Mouse (Mus musculus) monocyte, adult 2 months (primary cell): ENCODE data around the gene Ggt5.
A peak's percentile ranks its signal among the peaks of the same experiment; 100 is the strongest.

Source experiments
- DNase-seq, 2 experiments: peaks; one replicate each; pipeline ENCODE4 v3.0.0; 2022; ENCODE audit warnings: low spot score in 2 of 2, low read depth in 1 of 2

Gene Ggt5

DNA sequence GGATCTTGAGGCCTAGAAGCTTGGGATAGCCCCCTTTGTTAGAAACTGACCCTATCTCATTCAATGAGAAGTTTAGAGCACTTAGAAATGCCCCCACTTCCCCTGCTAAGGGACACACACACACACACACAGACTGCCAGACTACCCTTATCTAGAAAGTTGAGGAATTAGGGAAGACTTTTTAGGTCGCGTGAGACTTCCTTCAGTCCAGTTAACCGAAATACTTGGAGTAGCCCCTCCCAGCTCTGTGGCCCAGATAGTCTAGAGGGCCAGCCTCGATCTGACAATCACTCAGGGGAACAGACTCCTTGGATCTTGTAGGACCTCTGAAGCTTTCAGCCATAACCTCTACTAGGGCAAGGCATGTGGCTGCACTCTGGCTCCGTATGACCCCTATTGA, 21.1 kb upstream of the Ggt5 start:
- DNase-seq: no peak

DNA sequence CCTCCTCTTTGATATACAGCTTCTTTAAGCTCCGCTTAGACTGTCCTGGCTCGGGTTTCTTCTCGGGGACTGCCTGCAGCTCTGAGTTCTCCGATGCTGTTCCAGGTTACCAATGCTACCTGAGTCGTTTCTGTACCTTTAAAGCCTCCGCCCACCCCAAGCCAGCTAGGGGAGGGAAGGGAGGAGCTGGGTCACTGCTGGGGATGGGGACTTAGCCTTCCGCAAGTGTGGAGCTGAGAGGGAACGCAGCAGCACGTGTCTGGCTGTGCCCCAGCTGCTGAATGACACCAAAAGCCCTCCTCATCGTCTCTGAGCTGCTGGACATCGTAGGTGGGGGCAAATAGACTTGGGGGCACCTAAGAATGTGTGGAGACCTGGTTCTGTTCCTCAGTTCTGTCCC, 20.7 kb upstream of the Ggt5 start:
- no peak for DNase-seq

DNA sequence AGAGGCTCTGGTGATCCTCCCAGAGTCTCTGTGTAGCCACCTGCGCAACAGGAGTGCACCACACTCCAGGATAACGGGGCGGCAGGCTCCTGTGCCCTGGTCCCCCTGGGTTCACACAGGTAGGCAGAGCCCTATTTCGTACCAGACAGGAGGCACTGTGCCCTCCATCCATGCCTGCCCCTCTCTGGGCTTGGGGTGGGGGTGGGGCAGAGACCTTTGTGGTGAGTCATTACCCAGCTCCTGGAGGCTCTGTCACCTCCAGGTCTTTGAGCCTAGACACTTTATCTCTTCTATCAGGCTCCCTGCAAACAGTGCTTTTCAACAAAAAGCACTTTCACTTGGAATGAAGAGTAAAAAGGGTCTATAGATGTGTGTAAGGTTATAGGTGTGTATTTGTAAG, 20.3 kb upstream of the Ggt5 start:
- DNase-seq: no peak

DNA sequence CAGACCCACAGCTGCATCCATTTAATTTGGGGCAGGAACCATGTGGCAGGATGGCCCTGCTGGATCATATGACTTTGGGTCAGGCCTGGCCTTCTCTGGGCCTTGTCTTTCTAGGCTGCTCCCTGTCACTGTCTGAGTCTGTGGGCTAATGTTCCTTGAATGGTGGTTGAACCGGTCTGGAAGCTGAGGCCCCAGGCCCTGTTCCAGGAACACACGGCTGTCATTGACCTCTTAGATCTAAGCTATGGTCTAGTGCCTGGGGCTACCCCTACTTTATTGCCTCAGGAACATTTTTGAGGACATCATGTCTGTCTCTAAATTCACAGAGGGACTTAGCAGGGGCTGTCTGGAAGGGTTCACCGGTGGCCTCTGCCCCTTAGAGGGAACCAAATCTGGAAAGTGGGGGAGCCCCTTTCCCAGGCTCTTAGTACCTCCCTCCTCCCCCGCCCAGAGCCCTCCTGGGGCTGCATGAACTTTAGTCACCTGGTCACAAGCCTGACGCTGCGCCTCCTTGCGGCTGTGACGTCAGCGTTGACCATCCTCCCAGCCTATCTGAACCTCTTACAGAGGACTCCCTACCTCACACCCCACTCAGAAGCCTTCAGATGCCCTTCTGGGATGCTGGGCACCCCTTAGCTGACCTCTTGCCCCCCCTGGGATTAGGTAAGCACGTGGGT, 18.0 kb upstream of the Ggt5 start:
- DNase-seq: no peak

DNA sequence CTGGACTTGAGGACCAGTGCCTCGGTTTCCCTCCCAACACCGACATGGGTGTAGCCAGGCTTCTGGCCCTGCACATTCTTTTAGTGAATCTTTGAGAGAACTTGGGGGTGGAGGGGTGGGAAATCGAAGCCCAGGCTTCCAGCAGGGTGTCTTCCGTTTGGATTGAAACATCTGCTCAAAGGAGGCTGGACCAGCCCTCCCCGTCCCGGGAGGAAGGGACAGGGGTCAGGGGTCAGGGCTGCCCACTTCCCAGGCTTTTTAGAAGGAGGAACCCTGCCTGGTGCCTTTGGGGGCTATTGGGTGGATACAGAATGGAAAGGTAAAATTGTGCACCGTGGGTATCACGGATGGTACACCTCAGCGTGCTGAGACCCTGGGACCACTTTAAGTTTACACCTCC, 17.2 kb upstream of the Ggt5 start:
- no peak for DNase-seq

DNA sequence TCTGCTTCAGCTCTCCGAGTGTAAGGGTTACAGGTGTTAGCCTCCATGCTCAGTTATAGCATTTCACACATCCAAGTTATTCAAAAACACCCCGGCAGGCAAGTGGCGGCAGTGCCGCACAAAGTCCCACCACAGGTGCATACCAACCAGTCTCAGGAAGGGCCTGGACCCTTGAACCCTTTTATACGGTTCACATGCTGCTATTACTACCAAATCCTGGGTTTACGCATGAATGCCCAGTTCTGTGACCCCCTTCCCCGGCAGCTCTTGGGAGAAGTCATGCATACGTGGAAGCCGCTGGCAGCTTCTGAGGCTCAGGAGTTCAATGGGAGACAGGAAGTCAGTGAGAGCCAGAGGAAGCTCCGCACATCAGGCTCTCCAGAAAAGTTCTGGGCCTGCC, 16.0 kb upstream of the Ggt5 start:
- DNase-seq: no peak

DNA sequence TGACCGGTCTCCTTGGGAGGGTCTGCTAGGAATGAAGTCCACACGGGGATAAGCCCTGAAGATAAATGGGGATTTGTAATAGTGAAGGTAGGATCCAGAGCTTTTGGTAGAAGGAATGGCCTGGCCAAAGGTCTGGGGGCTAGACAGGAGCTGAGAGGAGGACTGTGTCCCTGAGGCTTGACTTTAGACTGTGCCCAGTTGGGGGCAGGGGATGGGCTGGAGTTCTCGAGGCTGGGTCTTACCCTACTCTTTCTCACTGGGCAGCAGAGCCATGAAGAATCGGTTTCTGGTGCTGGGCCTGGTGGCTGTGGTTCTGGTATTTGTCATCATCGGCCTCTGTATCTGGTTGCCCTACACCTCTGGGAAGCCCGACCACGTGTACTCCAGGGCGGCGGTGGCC, 15.2 kb upstream of the Ggt5 start:
- DNase-seq: no peak

DNA sequence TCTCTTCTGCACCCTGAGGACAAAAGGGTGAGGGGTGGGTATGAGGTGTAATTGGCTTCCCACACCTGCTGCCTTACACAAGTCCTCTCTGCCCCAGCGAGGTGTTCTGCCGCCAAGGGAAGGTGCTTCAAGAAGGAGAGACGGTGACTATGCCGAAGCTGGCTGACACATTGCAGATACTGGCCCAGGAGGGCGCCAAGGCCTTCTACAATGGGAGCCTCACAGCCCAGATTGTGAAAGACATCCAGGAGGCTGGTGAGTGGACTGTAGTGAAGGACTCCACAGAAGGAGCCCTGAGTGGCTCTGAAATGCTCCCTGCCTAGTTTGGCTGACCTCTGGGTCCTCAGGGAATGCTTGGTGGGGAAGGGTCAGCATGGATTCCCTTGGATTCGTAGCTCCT, 10.0 kb upstream of the Ggt5 start:
- no peak for DNase-seq

DNA sequence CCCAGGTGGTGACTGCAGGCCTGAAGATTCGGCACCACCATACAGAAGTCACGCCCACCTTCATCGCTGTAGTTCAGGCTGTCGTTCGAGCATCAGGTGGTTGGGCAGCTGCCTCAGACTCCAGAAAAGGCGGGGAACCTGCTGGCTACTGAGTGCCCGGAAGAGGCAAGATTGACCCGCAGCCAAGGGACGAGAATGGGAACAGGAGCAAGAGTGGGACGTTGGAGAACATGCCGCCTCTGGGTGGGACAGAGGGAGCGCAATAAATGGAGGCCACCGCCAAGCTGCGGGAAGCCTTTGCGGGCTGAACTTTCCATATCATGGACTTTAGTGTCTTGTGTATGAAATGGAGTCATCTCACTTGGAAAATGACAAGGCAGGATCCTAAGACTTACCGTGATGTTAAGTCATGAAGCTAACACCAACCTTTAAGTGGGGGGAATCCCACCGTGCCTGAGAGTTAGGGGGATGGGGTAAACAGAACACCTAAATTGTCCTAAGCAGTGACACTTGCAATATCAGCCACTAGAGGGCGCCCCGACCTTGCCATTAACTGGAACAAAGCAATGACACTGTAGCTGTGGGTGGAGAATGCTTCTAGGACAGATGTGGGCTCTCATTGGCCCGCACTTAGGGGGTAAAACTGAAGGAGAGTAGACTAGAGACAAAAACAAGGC, 3.1 kb upstream of the Ggt5 start:
- peak; percentile 38 to 73 for DNase-seq

DNA sequence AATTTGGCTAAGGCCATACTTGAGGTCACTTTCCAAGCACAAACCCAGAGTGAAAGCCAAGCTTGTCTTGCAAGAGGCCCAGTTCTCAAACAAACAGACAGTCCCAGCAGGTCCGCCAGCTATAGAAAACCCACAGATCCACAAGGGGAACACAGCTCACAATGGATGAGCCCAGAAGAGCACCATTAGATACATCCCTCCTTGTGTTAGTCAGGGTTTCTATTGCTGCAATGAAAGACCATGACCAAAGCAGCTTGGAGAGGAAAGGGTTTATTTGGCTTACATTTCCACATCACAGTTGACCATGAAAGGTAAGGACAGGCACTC, 2.6 kb upstream of the Ggt5 start:
- DNase-seq: no peak

DNA sequence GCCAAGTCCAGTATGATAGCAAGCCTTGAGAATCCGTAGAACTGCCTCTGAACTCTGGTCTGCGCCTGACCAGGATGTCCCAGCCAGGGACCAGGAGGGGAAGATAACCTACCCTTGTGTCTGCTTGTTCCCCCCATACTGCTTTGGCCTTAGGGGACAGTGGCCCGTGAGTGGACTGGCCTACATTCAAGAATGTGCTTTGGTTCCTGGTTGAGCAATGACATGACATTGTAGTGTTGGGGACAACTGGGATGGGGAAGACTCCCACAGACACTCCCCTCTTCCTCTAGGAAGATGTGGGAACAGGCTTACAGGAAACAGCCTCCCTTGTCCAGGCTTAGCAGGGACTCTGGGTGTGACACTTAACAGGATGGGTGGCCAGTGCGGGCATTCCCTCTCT, 1.4 kb upstream of the Ggt5 start:
- DNase-seq: no peak

DNA sequence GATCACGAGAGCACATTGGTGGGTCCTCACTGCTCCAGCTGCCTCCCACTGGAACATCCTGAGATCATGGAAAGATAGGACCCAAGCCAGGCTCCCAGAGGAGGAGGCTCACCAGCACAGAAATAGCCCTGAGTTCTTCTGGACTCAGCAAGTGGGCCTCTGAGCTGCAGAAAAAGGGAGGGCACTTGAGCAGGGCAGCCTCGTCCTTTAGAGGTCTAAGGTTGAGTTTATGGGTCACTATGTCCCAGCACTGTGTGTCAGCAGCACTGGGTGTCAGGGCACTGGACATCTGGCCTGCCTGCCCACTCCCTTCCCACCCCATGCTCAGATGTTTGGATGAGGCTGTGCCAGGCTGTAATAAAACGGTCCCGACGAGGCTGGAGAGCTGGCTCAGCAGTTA, 804 bp upstream of the Ggt5 start:
- DNase-seq: no peak

DNA sequence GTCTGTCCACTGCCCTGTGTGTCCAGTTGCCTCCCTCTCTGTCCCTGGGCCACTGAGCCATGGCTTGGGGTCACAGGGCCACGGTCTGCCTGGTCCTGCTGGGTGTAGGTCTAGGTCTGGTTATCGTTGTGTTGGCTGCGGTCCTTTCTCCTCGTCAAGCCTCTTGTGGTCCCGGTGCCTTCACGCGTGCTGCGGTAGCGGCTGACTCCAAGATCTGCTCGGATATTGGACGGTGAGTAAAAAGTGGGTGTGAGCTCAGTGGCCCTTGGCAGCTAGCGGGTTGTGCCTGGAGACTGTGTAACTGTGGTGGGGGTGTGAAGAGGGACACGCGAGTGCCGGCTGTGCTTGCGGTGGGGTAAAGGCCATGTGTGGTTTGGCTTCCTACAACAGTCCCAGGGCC, 511 bp downstream of the Ggt5 start:
- no peak for DNase-seq

DNA sequence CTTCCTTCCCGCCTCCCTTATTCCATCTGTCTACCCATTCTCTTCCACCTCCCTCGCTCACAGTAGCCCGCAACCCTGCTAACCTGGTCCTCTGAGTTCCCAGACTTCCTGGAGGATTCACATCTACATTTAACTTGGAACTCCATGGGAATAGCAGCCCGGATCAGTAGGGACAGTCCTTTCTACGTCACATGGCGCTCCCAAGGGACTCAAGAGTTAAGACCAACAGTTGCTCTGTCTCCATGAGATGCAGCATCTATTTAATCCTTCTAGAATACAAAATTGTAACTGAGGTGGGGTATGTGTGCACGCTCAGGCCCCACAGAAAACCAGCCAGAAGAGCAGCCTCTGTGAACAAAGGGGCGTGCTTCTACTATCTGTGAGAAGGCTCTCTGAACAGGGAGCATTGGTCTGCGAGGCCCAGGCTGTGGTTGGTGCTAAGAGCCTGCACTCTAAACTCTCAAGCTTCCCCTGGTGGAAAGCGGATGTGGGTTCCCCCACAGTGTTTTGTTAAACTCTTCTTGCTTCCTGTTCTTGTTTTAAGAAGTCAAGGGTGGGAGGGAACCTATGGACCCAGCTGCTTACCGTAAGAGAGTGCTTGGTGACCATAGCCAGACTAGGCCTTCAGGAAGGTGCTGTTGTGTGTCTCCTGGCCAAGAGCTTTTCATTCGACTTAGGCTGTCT, 2.2 kb downstream of the Ggt5 start:
- DNase-seq: peak; percentile 68 to 73

DNA sequence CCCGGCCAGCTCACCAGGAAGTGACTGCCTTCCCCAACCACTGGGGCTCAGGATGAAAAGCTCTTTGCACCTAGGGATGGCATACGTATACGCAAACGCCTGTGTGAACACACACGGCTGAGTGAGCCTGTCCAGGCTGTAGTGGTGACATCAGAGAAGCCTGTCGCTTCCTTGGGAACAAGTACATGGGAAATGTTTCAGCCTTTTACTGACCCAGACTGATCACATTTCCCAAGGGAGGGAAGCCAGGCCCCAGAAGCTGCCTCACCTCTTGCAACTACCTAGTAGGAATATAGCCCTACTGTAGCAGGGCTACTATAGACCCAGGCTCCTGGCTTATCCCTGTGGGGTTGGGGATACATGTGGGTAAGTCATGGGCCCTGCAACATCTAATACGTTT, 3.4 kb downstream of the Ggt5 start:
- DNase-seq: no peak

DNA sequence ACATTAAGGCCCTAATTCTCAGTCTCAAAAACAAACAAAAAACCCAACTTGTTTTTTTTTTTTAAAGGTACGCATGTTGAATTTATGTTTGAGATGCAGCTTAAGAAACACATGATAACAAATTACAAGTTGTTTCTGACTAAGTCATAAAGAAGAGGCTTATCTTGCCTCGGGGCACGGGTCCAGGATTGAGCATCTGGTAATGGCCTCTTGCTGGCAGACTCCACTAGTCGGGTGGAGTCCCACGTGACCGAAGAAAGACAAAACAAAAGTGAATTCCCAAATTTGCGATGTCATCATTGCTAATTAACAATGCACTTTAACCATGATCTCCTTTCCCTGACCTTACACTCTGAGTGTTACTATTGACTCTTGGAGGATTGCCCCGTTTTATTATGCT, 6.8 kb downstream of the Ggt5 start:
- no peak for DNase-seq

DNA sequence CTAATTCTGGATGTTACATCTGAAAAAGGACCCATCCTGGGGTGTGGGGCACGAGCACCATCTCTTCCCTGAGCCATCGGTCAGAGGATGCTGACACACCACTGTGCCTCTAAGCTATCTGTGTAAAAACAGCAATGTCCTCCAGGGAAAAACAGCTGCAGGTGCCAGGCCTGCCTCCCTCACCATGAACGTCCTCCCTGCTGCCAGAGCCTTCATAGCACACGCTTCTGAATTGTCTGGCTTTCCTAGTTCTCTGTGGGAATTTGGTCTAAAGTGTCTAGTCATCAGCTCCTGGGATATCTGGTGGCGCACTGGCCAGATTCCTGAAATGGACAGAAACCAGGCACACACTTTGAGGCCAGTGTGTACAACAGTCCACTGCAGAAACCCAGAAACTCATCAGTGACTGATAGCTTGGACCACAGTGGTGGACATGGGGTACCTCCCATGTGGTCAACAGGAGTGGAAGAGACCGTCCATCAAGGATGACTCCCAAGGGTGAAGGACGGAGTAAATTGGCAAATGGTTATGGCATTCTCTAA, 11.1 kb downstream of the Ggt5 start:
- DNase-seq: no peak

DNA sequence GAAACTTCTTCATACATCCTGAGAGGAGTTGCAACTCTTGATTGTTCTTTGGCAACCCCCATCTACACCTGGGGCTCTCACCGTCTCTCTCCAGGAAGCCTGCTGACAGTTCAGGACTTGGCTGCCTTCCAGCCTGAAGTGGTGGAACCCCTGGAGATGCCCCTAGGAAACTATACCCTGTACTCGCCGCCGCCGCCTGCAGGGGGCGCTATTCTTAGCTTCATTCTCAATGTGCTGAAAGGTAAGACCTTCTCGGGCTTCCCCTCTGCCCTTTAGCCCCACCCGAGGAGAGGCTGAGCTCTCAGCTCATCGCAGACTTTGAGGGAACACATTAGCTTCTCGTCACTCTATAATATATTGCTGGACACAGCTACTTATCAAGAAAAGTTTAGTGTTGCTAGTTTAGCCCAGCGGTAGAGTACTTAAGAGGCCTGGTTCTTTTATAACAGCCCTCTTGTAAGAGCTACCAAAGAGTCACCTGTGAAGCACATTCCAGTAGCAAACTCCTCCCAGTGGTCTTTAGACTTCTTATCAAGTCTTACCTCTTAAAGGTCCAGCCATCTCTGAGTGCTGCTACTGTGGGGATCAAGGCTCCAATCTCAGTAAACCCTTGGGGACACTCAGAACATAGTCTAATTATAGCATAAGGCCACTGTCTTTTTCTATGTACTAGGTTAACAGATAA, 16.2 kb downstream of the Ggt5 start:
- DNase-seq: no peak

DNA sequence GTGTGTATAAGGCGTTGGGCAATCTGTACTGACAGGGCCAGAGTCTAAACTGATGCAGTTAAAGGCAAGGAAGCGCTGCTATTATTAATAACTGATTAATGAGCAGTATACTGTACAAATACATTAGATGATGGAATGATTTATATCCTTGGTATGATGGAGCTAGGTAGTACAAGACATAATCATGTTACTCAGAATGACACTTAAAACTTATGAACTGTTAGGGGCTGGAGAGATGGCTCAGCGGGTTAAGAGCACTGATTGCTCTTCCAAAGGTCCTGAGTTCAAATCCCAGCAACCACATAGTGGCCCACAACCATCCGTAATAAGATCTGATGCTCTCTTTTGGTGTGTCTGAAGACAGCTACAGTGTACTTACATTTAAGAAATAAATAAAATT, 18.1 kb downstream of the Ggt5 start:
- no peak for DNase-seq

DNA sequence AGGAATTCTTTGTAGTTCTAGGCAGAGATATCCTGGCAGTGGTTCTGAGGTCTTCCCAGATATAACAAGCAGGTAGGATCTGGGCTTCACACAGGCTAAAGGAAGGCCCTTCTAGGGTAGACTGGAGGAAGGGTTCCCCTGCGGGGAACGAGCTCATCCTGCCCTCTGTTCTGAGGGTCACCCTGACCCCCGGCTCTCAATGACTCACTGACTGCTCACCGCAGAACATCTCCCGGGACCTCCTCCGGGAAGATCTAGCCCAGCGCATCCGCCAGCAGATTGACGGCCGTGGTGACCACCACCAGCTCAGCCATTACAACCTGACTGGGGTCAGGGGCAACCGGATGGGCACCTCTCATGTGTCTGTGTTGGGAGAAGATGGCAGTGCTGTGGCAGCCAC, 19.8 kb downstream of the Ggt5 start:
- no peak for DNase-seq

DNA sequence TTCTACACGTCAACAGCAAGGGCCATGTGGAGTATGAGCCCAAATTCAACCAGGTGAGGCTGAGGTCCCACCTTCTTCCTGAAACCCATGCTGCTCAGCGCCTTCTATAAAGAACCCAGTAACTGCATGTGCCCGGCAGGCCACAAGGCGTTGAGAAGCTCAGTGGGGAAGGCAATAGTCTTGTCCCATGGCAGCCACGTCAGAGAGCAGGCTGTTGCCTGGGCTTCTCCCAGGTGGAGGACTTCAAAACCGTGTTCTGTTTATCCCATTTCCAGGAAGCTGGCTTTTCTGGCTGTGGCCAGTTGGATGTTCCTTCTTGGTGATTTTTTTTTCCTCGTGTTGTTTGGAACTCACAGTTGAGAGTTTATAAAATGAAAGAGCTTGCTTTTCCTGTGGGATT, 21.3 kb downstream of the Ggt5 start:
- no peak for DNase-seq

DNA sequence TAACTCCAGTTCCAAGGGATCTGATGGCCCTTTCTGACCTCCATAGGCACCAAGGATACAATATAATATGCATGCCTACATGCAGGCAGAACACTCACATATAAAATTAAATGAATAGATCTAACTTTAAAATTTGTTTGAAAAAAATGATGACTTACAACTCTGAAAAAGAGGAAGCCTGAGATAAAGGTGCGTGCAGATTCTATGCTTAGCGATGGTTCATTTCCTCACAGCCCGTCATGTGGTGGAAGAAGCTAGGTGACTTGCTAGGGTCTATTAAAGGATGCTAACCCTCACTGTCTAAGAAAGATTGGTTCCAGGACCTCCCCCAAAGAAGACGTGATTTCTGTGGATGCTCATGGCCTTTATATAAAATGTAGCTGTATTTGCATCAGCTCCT, 26.9 kb downstream of the Ggt5 start:
- no peak for DNase-seq
